Mouse (Mus musculus) megakaryocyte-erythroid progenitor cell, adult 5 weeks (primary cell): ENCODE measurements around the gene Iqcb1. TPM values are rescaled to one million over a fixed set of nuclear protein-coding genes. Genes with fewer than 3 reads are reported as not detected.

Source experiments
- polyA plus RNA-seq: library from polyadenylated mRNA; stranded (reverse); fragments of >175 nt; gene quantifications from 2 replicates; pipeline ENCODE4 v1.2.3, GENCODE M21; 2012

Iqcb1 gene
- 2.1 and 4.8 TPM in 2 replicates for polyA plus RNA-seq

GRCm38 (mm10) chr16:36828054-36828786 lies at the start of gene Iqcb1:
Iqcb1 (plus strand) TSS chr16:36828385.

GRCm38 (mm10) chr16:36784594-36785313 lies 43.4 kb upstream of the Iqcb1 start, which contains the start of gene Slc15a2:
Slc15a2 (minus strand) TSS chr16:36784962.

GRCm38 (mm10) chr16:36874583-36875275 lies 46.5 kb downstream of the Iqcb1 start, which contains the start of the genes Eaf2 and Golgb1:
Eaf2 (minus strand) TSS chr16:36875003.
Golgb1 (plus strand) TSS chr16:36875140.

Other genes with a start within 250 kb of the Iqcb1 start
- gene Cd86, start 162.3 kb upstream of the Iqcb1 start, polyA plus RNA-seq = 0.28 and 0.30 TPM in 2 replicates
- gene Ildr1, start 134.4 kb upstream of the Iqcb1 start, polyA plus RNA-seq = 0.32 and 0.44 TPM in 2 replicates
- 0.48 and 1.3 TPM in 2 replicates for gene Slc15a2, start 43.4 kb upstream of the Iqcb1 start, polyA plus RNA-seq
- gene Eaf2, start 46.6 kb downstream of the Iqcb1 start, polyA plus RNA-seq = 0.06 TPM in 2 replicates
- 9.5 and 13.7 TPM in 2 replicates for gene Golgb1, start 46.8 kb downstream of the Iqcb1 start, polyA plus RNA-seq
- gene Hcls1, start 106.6 kb downstream of the Iqcb1 start, polyA plus RNA-seq = 129 and 152 TPM in 2 replicates
- 0.03 and 0.08 TPM in 2 replicates for gene Fbxo40, start 162.1 kb downstream of the Iqcb1 start, polyA plus RNA-seq
- 3.4 and 4.0 TPM in 2 replicates for gene Polq, start 183.4 kb downstream of the Iqcb1 start, polyA plus RNA-seq